Mouse (Mus musculus) CH12.LX (cell line): ENCODE measurements at regions not wholly inside any gene's neighbourhood (a gene's known extent, or its start where the extent isn't known, plus 50 kb on each side); places are given as distances from the start of the nearest gene placed in this dataset.

Experiments
- DNase-seq: peaks from one replicate; pipeline ENCODE4 v3.0.0-alpha.2; 2013; ENCODE audit errors: extremely low read depth
- H3K27ac ChIP-seq: 2 replicates; pipeline ENCODE4 v1.5.1; 2012; ENCODE audit warnings: low read depth, mild to moderate bottlenecking, control low read depth, moderate library complexity; ENCODE audit not compliant: insufficient read depth
- H3K27me3 ChIP-seq: replicated peaks from 2 replicates; pipeline ENCODE3; 2012; ENCODE audit warnings: inconsistent platforms
- H3K36me3 ChIP-seq, 2 experiments: replicated peaks in 1 of 2; 2 replicates each; pipeline versions ENCODE3 to v1.6.1; 2012; ENCODE audit warnings: inconsistent platforms in 1 of 2, low read length in 1 of 2, mild to moderate bottlenecking in 1 of 2, mixed read lengths in 1 of 2, moderate library complexity in 1 of 2; ENCODE audit not compliant: control insufficient read depth in 1 of 2, insufficient read depth in 1 of 2
- H3K4me1 ChIP-seq, 2 experiments: 2 replicates each; pipeline ENCODE4 v1.6.1; 2012; ENCODE audit warnings: inconsistent platforms in 1 of 2, moderate library complexity in 1 of 2; ENCODE audit not compliant: insufficient read depth in 2 of 2, control insufficient read depth in 1 of 2
- H3K4me2 ChIP-seq: 2 replicates; pipeline ENCODE4 v1.6.1; 2012; ENCODE audit warnings: low read depth, mild to moderate bottlenecking, control low read depth; ENCODE audit not compliant: poor library complexity, insufficient read depth, severe bottlenecking
- H3K4me3 ChIP-seq, 3 experiments: fragments of 150-350 bp in 1 of 3; sonication (generic) in 1 of 3; replicated peaks in 1 of 3; 2 replicates each; pipeline versions ENCODE3 to v1.5.1; 2011 to 2012; ENCODE audit warnings: low read depth in 2 of 3, low read length in 2 of 3, mild to moderate bottlenecking in 2 of 3, moderate library complexity in 2 of 3, control low read depth in 1 of 3, improper control_type of control experiment in 1 of 3, inconsistent platforms in 1 of 3, mixed read lengths in 1 of 3; ENCODE audit not compliant: poor library complexity in 1 of 3
- H3K79me2 ChIP-seq: replicated peaks from 2 replicates; pipeline ENCODE4 v1.6.1; 2012; ENCODE audit warnings: mild to moderate bottlenecking, moderate library complexity; ENCODE audit not compliant: control insufficient read depth, poor library complexity, insufficient read depth, severe bottlenecking; ENCODE audit errors: extremely low read depth
- H3K9ac ChIP-seq: 2 replicates; pipeline ENCODE4 v1.6.1; 2012; ENCODE audit warnings: low read depth, mild to moderate bottlenecking, control low read depth, moderate library complexity; ENCODE audit not compliant: insufficient read depth
- H3K9me3 ChIP-seq: replicated peaks from 2 replicates; pipeline ENCODE3; 2012; ENCODE audit warnings: low read length, inconsistent platforms, mixed read lengths
- CHD2 ChIP-seq: IDR thresholded peaks from 2 replicates; pipeline ENCODE4 v1.6.1; 2011; ENCODE audit warnings: low read length, improper control_type of control experiment
- CTCF ChIP-seq, 2 experiments: IDR thresholded peaks in 1 of 2; conservative IDR thresholded peaks in 1 of 2; 2 replicates each; pipeline ENCODE4 v1.5.1; 2011 to 2012; ENCODE audit warnings: low read depth in 2 of 2, low read length in 2 of 2, improper control_type of control experiment in 1 of 2, inconsistent platforms in 1 of 2, mild to moderate bottlenecking in 1 of 2, moderate library complexity in 1 of 2
- ELF1 ChIP-seq: IDR thresholded peaks from 2 replicates; pipeline ENCODE4 v1.6.1; 2014; ENCODE audit warnings: low read depth, mild to moderate bottlenecking, inconsistent platforms, low read length, improper control_type of control experiment
- EP300 ChIP-seq: IDR thresholded peaks from 2 replicates; pipeline ENCODE4 v1.6.1; 2011; ENCODE audit warnings: low read length, improper control_type of control experiment
- GABPA ChIP-seq: IDR thresholded peaks from 2 replicates; pipeline ENCODE4 v1.6.1; 2012; ENCODE audit warnings: low read depth, low read length, improper control_type of control experiment, inconsistent platforms; ENCODE audit not compliant: insufficient replicate concordance
- HCFC1 ChIP-seq: IDR thresholded peaks from 2 replicates; pipeline ENCODE4 v1.6.1; 2012; ENCODE audit warnings: low read depth, mild to moderate bottlenecking, inconsistent platforms, low read length, improper control_type of control experiment
- IRF4 ChIP-seq: IDR thresholded peaks from 2 replicates; pipeline ENCODE4 v1.6.1; 2014; ENCODE audit warnings: low read depth, mild to moderate bottlenecking, inconsistent platforms, low read length, improper control_type of control experiment
- JUND ChIP-seq: conservative IDR thresholded peaks from 2 replicates; pipeline ENCODE4 v1.6.1; 2011; ENCODE audit warnings: low read depth, low read length, improper control_type of control experiment
- KAT2A ChIP-seq: IDR thresholded peaks from 2 replicates; pipeline ENCODE4 v1.6.1; 2012; ENCODE audit warnings: low read length, improper control_type of control experiment, inconsistent platforms; ENCODE audit not compliant: insufficient replicate concordance
- MAFK ChIP-seq: IDR thresholded peaks from 2 replicates; pipeline ENCODE4 v1.6.1; 2011; ENCODE audit warnings: low read length, improper control_type of control experiment; ENCODE audit not compliant: insufficient replicate concordance
- MAZ ChIP-seq: IDR thresholded peaks from 2 replicates; pipeline ENCODE4 v1.6.1; 2012; ENCODE audit warnings: low read depth, mild to moderate bottlenecking, inconsistent platforms, low read length, improper control_type of control experiment, moderate library complexity
- MEF2A ChIP-seq: IDR thresholded peaks from 2 replicates; pipeline ENCODE4 v1.6.1; 2014; ENCODE audit warnings: low read depth, mild to moderate bottlenecking, inconsistent platforms, low read length, improper control_type of control experiment, borderline replicate concordance
- MXI1 ChIP-seq: IDR thresholded peaks from 2 replicates; pipeline ENCODE4 v1.6.1; 2011; ENCODE audit warnings: mild to moderate bottlenecking, low read depth, low read length, improper control_type of control experiment
- NELFE ChIP-seq: IDR thresholded peaks from 2 replicates; pipeline ENCODE4 v1.6.1; 2011; ENCODE audit warnings: low read depth, low read length, improper control_type of control experiment
- NRF1 ChIP-seq: IDR thresholded peaks from 2 replicates; pipeline ENCODE4 v1.6.1; 2014; ENCODE audit warnings: low read depth, mild to moderate bottlenecking, inconsistent platforms, low read length, improper control_type of control experiment, moderate library complexity
- POLR2AphosphoS2 ChIP-seq: IDR thresholded peaks from 2 replicates; pipeline ENCODE4 v1.6.1; 2011; ENCODE audit warnings: low read depth, low read length, improper control_type of control experiment
- RCOR1 ChIP-seq: conservative IDR thresholded peaks from 2 replicates; pipeline ENCODE4 v1.6.1; 2012; ENCODE audit warnings: low read depth, mild to moderate bottlenecking, inconsistent platforms, low read length, improper control_type of control experiment
- SIN3A ChIP-seq: IDR thresholded peaks from 2 replicates; pipeline ENCODE4 v1.6.1; 2012; ENCODE audit warnings: low read length, improper control_type of control experiment, inconsistent platforms
- SMC3 ChIP-seq: IDR thresholded peaks from 2 replicates; pipeline ENCODE4 v1.6.1; 2011; ENCODE audit warnings: low read depth, low read length, improper control_type of control experiment
- TCF12 ChIP-seq: IDR thresholded peaks from 2 replicates; pipeline ENCODE4 v1.6.1; 2014; ENCODE audit warnings: low read depth, mild to moderate bottlenecking, inconsistent platforms, low read length, improper control_type of control experiment
- UBTF ChIP-seq: IDR thresholded peaks from 2 replicates; pipeline ENCODE4 v1.6.1; 2012; ENCODE audit warnings: low read depth, mild to moderate bottlenecking, inconsistent platforms, low read length, improper control_type of control experiment, moderate library complexity
- ZC3H11A ChIP-seq: IDR thresholded peaks from 2 replicates; pipeline ENCODE4 v1.6.1; 2012; ENCODE audit warnings: low read depth, mild to moderate bottlenecking, inconsistent platforms, low read length, improper control_type of control experiment
- ZNF384 ChIP-seq: IDR thresholded peaks from 2 replicates; pipeline ENCODE4 v1.6.1; 2012; ENCODE audit warnings: low read depth, low read length, improper control_type of control experiment, inconsistent platforms
- dilution Hi-C: fragments of 300-500 bp; cut with MboI; formaldehyde crosslinking; loops from 2 replicates; pipeline ENCODE4 v1.14.3; 2020; ENCODE audit warnings: low sequenced_read_pairs; ENCODE audit not compliant: extremely low pct_unique_long_range_greater_than_20kb, extremely low pct_ligation_motif_present
- in situ Hi-C: fragments of 300-500 bp; cut with MboI; formaldehyde crosslinking; loops from 3 replicates; pipeline ENCODE4 v1.14.3; 2019; ENCODE audit warnings: low sequenced_read_pairs, low pct_ligation_motif_present, low pct_unique_long_range_greater_than_20kb, mixed read lengths

DNA sequence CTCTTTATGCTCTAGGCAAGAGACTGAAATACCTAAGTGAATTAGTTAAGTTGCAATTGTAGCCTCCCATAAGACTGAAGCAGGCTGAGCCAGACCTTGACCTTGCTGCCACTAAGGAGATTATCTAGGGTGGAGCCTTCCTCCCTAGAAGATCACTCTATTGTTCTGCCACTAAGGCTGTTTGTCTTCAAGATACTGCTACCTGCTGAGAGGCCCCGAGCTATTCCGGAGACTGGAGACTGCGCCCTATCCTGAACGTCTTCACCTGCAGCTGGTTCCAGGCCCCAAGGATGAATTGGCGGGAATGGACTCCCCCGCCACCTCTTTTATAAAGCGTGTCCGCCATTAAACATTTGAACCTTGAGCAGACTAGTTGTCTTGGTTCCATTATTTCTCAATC lies 237.8 kb upstream of the Tle4 start:
- no peak for DNase-seq
- Histone ChIP-seq H3K27ac (no peak overlapping the region), H3K36me3 (no peaks in the 10 kb centered on the region), H3K9me3 (no peaks in the 10 kb centered on the region), H3K79me2 (no peaks in the 10 kb centered on the region), H3K4me1 (0 out of 4 replicates have a peak, but pooled peaks cover 0 to 2% of the 10 kb centered on the region in 2 experiments), H3K27me3 (no peaks in the 10 kb centered on the region), H3K4me3 (no peak overlapping the region), H3K9ac (no peak overlapping the region), H3K4me2 (no peak overlapping the region)
- no peak for TF ChIP-seq NRF1
- no peak for TF ChIP-seq CHD2
- no peak for TF ChIP-seq MXI1
- no peak for TF ChIP-seq ELF1
- no peak for TF ChIP-seq NELFE
- TF ChIP-seq EP300 = no peak
- no peak for TF ChIP-seq TCF12
- no peak for TF ChIP-seq KAT2A
- no peak for TF ChIP-seq CTCF (conservative IDR thresholded peaks at IDR 0.05 in 1 of 2, IDR thresholded peaks at IDR 0.05 in 1 of 2; ENCODE audit: low read depth in 2 of 2, low read length in 2 of 2)
- no peak for TF ChIP-seq IRF4
- no peak for TF ChIP-seq SIN3A
- TF ChIP-seq MAZ = no peak
- TF ChIP-seq POLR2AphosphoS2 = no peak
- no peak for TF ChIP-seq HCFC1
- TF ChIP-seq SMC3 = no peak
- no peak for TF ChIP-seq JUND
- TF ChIP-seq RCOR1 = no peak
- no peak for TF ChIP-seq ZC3H11A
- in situ Hi-C loops = no loop called here
- dilution Hi-C loops = no loop called here

DNA sequence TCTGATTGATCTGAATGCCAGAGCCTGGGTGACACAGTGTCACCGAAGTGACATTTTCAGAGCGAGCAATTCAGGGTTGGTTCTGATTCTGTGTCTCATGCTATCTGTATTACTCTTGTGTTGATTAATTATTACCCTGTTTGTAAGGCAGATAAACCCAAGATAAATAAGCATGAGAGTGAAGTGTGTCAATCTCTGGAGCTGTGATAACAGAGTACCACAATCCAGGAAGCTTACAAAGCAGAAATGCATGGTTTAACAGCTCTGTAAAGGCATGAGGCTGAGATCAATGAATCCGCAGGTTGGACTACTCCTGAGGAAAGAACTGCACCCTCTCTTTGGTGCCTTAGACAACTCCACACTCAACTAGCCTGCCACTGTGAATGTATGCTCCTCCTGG lies 218.5 kb upstream of the Tle4 start:
- no peak overlapping the region for H3K27ac ChIP-seq
- no peak overlapping the region for H3K4me2 ChIP-seq
- peaks cover 2% of the 10 kb centered on the region for H3K9me3 ChIP-seq
- in situ Hi-C loops (no loop called here), dilution Hi-C loops (no loop called here)
- no peaks in the 10 kb centered on the region for H3K27me3 ChIP-seq
- TF ChIP-seq ZNF384 = no peak
- TF ChIP-seq SIN3A = no peak
- no peak for TF ChIP-seq EP300
- no peak for TF ChIP-seq CTCF (conservative IDR thresholded peaks at IDR 0.05 in 1 of 2, IDR thresholded peaks at IDR 0.05 in 1 of 2; ENCODE audit: low read depth in 2 of 2, low read length in 2 of 2)
- TF ChIP-seq ZC3H11A = no peak
- no peak for TF ChIP-seq MEF2A
- no peak for TF ChIP-seq MAZ
- TF ChIP-seq SMC3 = no peak
- TF ChIP-seq UBTF = no peak
- no peak for TF ChIP-seq POLR2AphosphoS2
- TF ChIP-seq JUND = no peak
- TF ChIP-seq MXI1 = no peak
- TF ChIP-seq MAFK = no peak
- no peak for TF ChIP-seq CHD2
- no peak for TF ChIP-seq GABPA
- DNase-seq = no peak
- no peaks in the 10 kb centered on the region for H3K36me3 ChIP-seq
- H3K4me1 ChIP-seq = no peaks in the 10 kb centered on the region
- H3K9ac ChIP-seq = no peak overlapping the region
- H3K79me2 ChIP-seq = no peaks in the 10 kb centered on the region
- H3K4me3 ChIP-seq = no peak overlapping the region
